Mouse (Mus musculus) kidney, postnatal 0 days (tissue): ENCODE data around the gene Gm5431. TPM values are rescaled to one million over a fixed set of nuclear protein-coding genes. Genes with fewer than 3 reads are reported as not detected.

Experiments
- ATAC-seq: fragments of 200-750 bp; cut with Nextera tagmentation; replicated peaks from 2 replicates; pipeline ENCODE4 v1.8.0; 2017; ENCODE audit warnings: low read depth, moderate number of reproducible peaks, moderate TSS enrichment, moderate library complexity; ENCODE audit not compliant: low FRiP score
- DNase-seq: peaks from one replicate; pipeline ENCODE4 v3.0.0-alpha.2; 2016; ENCODE audit warnings: low spot score
- H3K27ac ChIP-seq: fragments of 300-500 bp; sonication (generic); 2 replicates; pipeline ENCODE4 v1.5.1; 2014; ENCODE audit warnings: mild to moderate bottlenecking
- H3K27me3 ChIP-seq: fragments of 300-500 bp; sonication (generic); 2 replicates; pipeline ENCODE4 v1.6.1; 2014; ENCODE audit warnings: low read length, mixed read lengths; ENCODE audit not compliant: insufficient read depth
- H3K36me3 ChIP-seq: fragments of 300-500 bp; sonication (generic); 2 replicates; pipeline ENCODE4 v1.6.1; 2014; ENCODE audit warnings: low read length, mixed read lengths; ENCODE audit not compliant: insufficient read depth
- H3K4me1 ChIP-seq: fragments of 300-500 bp; sonication (generic); replicated peaks from 2 replicates; pipeline ENCODE4 v1.6.1; 2014; ENCODE audit warnings: antibody characterized with exemption, low read length, mixed read lengths; ENCODE audit not compliant: insufficient read depth
- H3K4me2 ChIP-seq: fragments of 300-500 bp; sonication (generic); 2 replicates; pipeline ENCODE4 v1.6.1; 2014; ENCODE audit warnings: mild to moderate bottlenecking, low read length, moderate library complexity, mixed read lengths
- H3K4me3 ChIP-seq: fragments of 300-500 bp; sonication (generic); replicated peaks from 2 replicates; pipeline ENCODE4 v1.5.1; 2014; ENCODE audit warnings: low read depth, low read length
- H3K9ac ChIP-seq: fragments of 300-500 bp; sonication (generic); 2 replicates; pipeline ENCODE4 v1.6.1; 2014; ENCODE audit warnings: low read depth, low read length
- H3K9me3 ChIP-seq: fragments of 300-500 bp; sonication (generic); replicated peaks from 2 replicates; pipeline ENCODE4 v1.6.1; 2016; ENCODE audit warnings: low read length, inconsistent platforms, mixed read lengths
- CTCF ChIP-seq: IDR thresholded peaks from 2 replicates; pipeline ENCODE4 v1.5.1; 2016; ENCODE audit warnings: antibody characterized with exemption, low read depth, mild to moderate bottlenecking, moderate library complexity
- WGBS: fragments of 180-500 bp; shearing (Covaris S2); extraction: QIAGEN DNeasy Blood & Tissue Kit; methylation state at CpG from one replicate; pipeline ENCODE4 v1.1.7; 2014; 5-methylcytosine and 5-hydroxymethylcytosine counted together
- polyA plus RNA-seq: library from polyadenylated mRNA; unstranded; fragments of >200 nt; fragmentation: Nextera tagmentation; extraction: Ambion mirVana; gene quantifications from 2 replicates; pipeline ENCODE4 v1.2.1, GENCODE M21; 2015

Gm5431 gene
- polyA plus RNA-seq, 1 experiment from 2014 or later = 0.43 TPM

DNA sequence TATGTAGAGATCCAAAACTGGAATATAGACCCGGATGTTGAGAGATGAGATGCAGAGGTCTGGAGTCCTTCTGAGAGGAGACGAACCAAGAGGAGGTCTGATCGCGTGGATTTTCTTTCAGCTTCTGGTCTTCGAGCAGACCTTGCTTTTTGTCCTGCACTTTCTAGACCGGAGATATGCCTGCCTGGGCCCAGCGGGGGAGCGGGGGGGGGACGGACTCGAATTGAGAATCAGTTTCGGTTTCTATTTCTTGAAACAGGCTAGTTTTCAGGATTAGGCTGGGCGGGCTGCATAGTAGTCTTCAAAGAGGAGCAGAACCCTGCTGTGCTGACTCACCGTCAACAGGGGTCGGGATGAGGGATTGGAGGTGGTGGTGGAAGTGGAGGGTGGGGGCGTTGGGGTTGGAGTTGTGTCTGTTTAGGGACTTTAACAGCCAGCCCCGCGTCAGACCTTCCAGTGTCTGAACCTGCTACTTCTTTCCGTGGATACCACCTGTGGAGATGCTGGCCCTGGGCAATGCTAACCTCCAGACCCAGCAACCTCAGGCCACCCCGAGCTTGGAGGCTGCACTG is 30.7 kb downstream of the Gm5431 start, which contains the start of gene Irgm1:
TSS of gene Irgm1 (minus strand) at position 483 of the 572 bp plus-strand sequence.
- peak within 1 kb of the TSS; percentile 52 for H3K4me3 ChIP-seq
- ATAC-seq (peak; percentile 67), DNase-seq (peak; percentile 91)
- WGBS = under 1% methylated on average over 19 of the region's 19 CpGs
- peak within 1 kb of the TSS; percentile 91 for H3K27ac ChIP-seq
- no peaks in the 10 kb centered on the region for H3K9me3 ChIP-seq
- no peaks in the 10 kb centered on the region for H3K27me3 ChIP-seq
- peaks cover 6% of the 10 kb centered on the region; the same call in 1 of the 2 replicates for H3K36me3 ChIP-seq
- H3K9ac ChIP-seq = peak within 1 kb of the TSS; percentile 68
- H3K4me2 ChIP-seq = peak within 1 kb of the TSS; percentile 73
- H3K4me1 ChIP-seq = peaks cover 18% of the 10 kb centered on the region
- no peak; the same call in 1 of the 2 replicates for TF ChIP-seq CTCF

- Histone ChIP-seq H3K27ac (peak overlapping the region; percentile 91), H3K4me2 (peak overlapping the region; percentile 73), H3K4me1 (peaks cover 18% of the 10 kb centered on the region), H3K36me3 (peaks cover 11% of the 10 kb centered on the region; the same call in 1 of the 2 replicates), H3K9ac (peak overlapping the region; percentile 68), H3K4me3 (peak overlapping the region; percentile 52), H3K27me3 (no peaks in the 10 kb centered on the region), H3K9me3 (no peaks in the 10 kb centered on the region)
- WGBS = 23% methylated on average over 7 of the region's 7 CpGs
- ATAC-seq (no peak; the same call in 1 of the 2 replicates), DNase-seq (no peak)
- no peak for TF ChIP-seq CTCF
Measured at GRCm38 (mm10) chr11:48870781-48871180, 31.2 kb downstream of the Gm5431 start.

DNA sequence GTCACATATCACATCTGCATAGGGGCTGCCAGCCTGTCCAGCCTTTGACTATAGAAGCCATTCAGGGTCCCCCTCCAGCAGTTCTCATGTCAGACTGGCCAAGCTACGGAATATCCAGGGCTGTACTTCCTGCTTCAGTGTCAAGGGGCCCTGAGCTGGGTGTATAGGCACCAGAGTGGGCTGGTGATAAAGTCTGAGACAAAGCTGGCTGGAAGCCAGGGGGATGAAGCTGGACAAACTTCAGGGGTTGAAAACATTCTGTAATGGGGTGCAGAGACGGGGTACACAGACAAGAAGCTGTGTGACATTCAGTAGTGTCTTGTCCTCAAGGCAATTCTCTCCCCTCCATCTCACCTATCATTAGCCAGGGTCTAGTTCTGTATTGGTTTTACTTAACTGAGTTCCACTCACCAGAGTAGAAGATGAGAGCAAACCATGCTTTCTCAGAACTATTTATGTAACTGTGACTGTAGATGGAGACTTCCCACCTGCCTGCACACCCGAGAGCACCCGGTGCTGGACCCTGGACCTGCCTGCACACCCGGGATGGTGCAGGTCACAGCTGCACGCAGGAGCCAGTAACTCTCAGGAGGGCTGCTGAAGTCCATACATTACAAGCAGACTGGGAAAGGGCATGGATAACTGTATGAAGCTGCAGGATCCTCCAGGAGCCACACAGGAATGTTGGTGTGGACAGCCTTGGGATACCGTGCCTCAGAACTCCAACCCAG is 32.5 kb downstream of the Gm5431 start:
- peak; percentile 21 for DNase-seq
- peak overlapping the region; percentile 42 for H3K9ac ChIP-seq
- no peaks in the 10 kb centered on the region for H3K27me3 ChIP-seq
- WGBS = 35% methylated on average over 7 of the region's 7 CpGs
- peak overlapping the region; percentile 73 for H3K4me2 ChIP-seq
- H3K9me3 ChIP-seq = no peaks in the 10 kb centered on the region
- peak; percentile 33; the same call in 1 of the 2 replicates for ATAC-seq
- H3K36me3 ChIP-seq = peaks cover 21% of the 10 kb centered on the region
- H3K4me1 ChIP-seq = peaks cover 18% of the 10 kb centered on the region
- H3K27ac ChIP-seq = peak overlapping the region; percentile 55; the same call in 1 of the 2 replicates
- TF ChIP-seq CTCF = no peak
- peak overlapping the region; percentile 52 for H3K4me3 ChIP-seq

GRCm38 (mm10) chr11:48866481-48866880 is 35.5 kb downstream of the Gm5431 start:
- TF ChIP-seq CTCF = no peak
- peaks cover 13% of the 10 kb centered on the region for H3K4me1 ChIP-seq
- H3K9me3 ChIP-seq = no peaks in the 10 kb centered on the region
- no peak for DNase-seq
- H3K36me3 ChIP-seq = peaks cover 24% of the 10 kb centered on the region
- WGBS = 93% methylated on average over 9 of the region's 9 CpGs
- H3K4me3 ChIP-seq = no peak overlapping the region
- H3K4me2 ChIP-seq = no peak overlapping the region
- H3K9ac ChIP-seq = no peak overlapping the region
- no peak for ATAC-seq
- H3K27me3 ChIP-seq = no peaks in the 10 kb centered on the region
- no peak overlapping the region for H3K27ac ChIP-seq

DNA sequence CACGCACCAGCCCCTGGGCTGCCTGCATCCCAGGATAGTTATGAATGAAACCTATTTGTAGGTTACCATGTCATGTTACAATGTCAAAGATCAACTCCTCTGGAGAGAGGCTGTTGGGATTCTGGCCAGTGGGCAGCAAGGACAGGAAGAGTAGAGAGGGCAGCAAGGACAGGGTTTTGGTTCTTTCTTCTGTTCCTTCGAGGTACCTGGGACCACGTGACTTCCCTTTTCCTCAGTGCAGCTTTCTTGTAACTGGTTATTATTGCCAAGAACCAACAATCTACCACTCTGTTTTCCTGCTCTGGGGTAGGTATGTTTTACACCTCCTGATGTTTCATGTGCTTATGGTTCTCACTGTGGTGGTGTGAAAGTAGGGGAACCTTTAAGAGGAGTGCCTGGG is 38.2 kb downstream of the Gm5431 start:
- Histone ChIP-seq H3K4me3 (no peak overlapping the region), H3K9me3 (no peaks in the 10 kb centered on the region), H3K4me1 (peaks cover 3% of the 10 kb centered on the region; the same call in 1 of the 2 replicates), H3K27ac (no peak overlapping the region), H3K4me2 (no peak overlapping the region), H3K36me3 (peaks cover 24% of the 10 kb centered on the region), H3K27me3 (no peaks in the 10 kb centered on the region), H3K9ac (no peak overlapping the region)
- ATAC-seq (no peak), DNase-seq (no peak)
- WGBS = 87% methylated on average over 3 of the region's 3 CpGs
- no peak for TF ChIP-seq CTCF

DNA sequence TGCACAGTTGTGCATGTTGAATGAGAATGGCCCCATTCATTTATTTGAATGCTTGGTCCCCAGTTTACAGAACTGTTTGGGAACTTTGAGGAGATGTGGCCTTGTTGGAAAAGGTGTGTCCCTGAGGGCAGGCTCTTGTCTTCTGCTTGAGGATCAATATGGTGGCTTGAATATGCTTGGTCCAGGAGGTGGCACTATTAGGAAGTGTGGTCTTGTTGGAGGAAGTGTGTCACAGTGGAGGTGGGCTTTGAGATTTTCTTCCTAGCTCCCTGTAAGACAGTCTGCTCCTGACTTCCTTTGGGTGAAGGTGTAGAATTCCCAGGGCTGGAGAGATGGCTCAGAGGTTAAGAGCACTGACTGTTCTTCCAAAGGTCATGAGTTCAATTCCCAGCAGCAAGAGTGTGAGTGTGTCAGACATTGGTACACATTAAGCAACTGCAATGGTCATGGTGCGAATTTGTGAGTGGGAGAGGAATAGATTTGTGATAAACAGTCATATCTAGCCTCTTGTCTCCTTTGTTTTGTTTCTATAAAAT is 39.2 kb downstream of the Gm5431 start:
- TF ChIP-seq CTCF = no peak
- Histone ChIP-seq H3K4me1 (peaks cover 3% of the 10 kb centered on the region; the same call in 1 of the 2 replicates), H3K27ac (no peak overlapping the region), H3K9me3 (no peaks in the 10 kb centered on the region), H3K9ac (no peak overlapping the region), H3K27me3 (no peaks in the 10 kb centered on the region), H3K4me2 (no peak overlapping the region), H3K4me3 (no peak overlapping the region), H3K36me3 (peaks cover 24% of the 10 kb centered on the region)
- ATAC-seq (no peak), DNase-seq (no peak)
- WGBS = 70% methylated on average over 1 of the region's 1 CpGs
